Mouse (Mus musculus) forebrain, embryonic 13.5 days (tissue): ENCODE data around the gene Grm1. TPM values are rescaled to one million over a fixed set of nuclear protein-coding genes. Genes with fewer than 3 reads are reported as not detected.
A peak's percentile ranks its signal among the peaks of the same experiment; 100 is the strongest.
"Not testable (repeated sequence)": the region's sequence is repeated elsewhere in the genome, so short reads cannot be mapped to it uniquely, and the experiment has no call there.

Source experiments
- ATAC-seq: fragments of 200-750 bp; cut with Nextera tagmentation; 2 replicates; pipeline ENCODE4 v1.8.0; 2017
- H3K27ac ChIP-seq: fragments of 300-500 bp; sonication (generic); 2 replicates; pipeline ENCODE4 v1.5.1; 2015; ENCODE audit warnings: inconsistent platforms, mild to moderate bottlenecking, moderate library complexity
- H3K27me3 ChIP-seq: fragments of 300-500 bp; sonication (generic); 2 replicates; pipeline ENCODE4 v1.6.1; 2015; ENCODE audit warnings: mild to moderate bottlenecking, inconsistent platforms
- H3K36me3 ChIP-seq: fragments of 300-500 bp; sonication (generic); 2 replicates; pipeline ENCODE4 v1.6.1; 2015; ENCODE audit warnings: mild to moderate bottlenecking, inconsistent platforms; ENCODE audit not compliant: poor library complexity, severe bottlenecking
- H3K4me1 ChIP-seq: fragments of 300-500 bp; sonication (generic); 2 replicates; pipeline ENCODE4 v1.6.1; 2015; ENCODE audit warnings: inconsistent platforms
- H3K4me2 ChIP-seq: fragments of 300-500 bp; sonication (generic); 2 replicates; pipeline ENCODE4 v1.6.1; 2015; ENCODE audit warnings: inconsistent platforms, mild to moderate bottlenecking, moderate library complexity
- H3K4me3 ChIP-seq: fragments of 300-500 bp; sonication (generic); 2 replicates; pipeline ENCODE4 v1.5.1; 2015; ENCODE audit warnings: mild to moderate bottlenecking, inconsistent platforms
- H3K9ac ChIP-seq: fragments of 300-500 bp; sonication (generic); 2 replicates; pipeline ENCODE4 v1.6.1; 2015; ENCODE audit warnings: mild to moderate bottlenecking, inconsistent platforms
- H3K9me3 ChIP-seq: fragments of 300-500 bp; sonication (generic); replicated peaks from 2 replicates; pipeline ENCODE4 v1.6.1; 2016; ENCODE audit warnings: inconsistent platforms
- WGBS: fragments of 180-500 bp; shearing (Covaris S2); methylation state at CpG from one replicate; pipeline ENCODE4 v1.1.7; 2015; 5-methylcytosine and 5-hydroxymethylcytosine counted together
- polyA plus RNA-seq: library from polyadenylated mRNA; unstranded; fragments of >200 nt; fragmentation: Nextera tagmentation; extraction: Ambion mirVana; gene quantifications from 2 replicates; pipeline ENCODE4 v1.2.1, GENCODE M21; 2015

Gene Grm1
- 2.6 and 3.9 TPM in 2 replicates for polyA plus RNA-seq

DNA sequence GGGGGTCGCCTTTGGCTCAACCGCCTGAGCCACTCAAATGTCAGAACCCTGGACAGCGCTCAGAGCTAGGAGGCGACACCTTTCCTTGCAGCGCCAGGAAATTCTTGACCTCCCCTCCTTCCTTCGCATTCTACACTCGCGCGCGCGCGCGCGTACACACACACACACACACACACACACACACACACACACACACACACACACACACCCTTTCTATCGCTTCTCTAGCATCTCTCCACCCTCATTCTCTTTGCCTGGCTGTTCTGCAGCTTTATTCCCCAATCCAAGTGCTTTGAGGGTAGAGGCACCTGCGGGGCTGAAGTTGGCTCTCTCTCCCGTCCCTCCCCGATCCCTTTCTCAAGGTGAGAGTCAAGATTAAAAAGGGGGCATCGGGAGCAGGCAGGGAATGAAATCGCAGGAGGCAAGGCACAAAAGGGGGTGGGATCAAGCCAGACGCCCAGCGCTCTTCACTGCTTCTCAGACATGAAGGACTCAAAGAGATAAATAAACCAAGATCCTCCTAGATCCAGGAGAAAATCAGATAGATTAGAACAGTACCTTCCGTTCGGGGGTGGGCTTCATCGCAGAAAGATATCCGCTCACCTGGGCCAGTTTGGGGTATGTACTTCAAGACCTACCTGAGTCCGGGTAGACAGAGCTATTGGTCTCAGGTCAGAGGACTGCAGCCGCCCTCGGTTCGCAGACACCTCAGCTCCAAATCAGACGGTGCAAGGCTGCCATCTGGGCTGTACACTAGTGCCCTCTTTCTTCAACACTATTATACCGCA is at the start of gene Grm1:
Gene Grm1 (minus strand): TSS at position 746 of the 788 bp plus-strand sequence.
- H3K27me3 ChIP-seq = peaks cover 41% of the 10 kb centered on the region
- peaks cover 16% of the 10 kb centered on the region for H3K4me1 ChIP-seq
- 1% methylated on average over 32 of the region's 32 CpGs for WGBS
- ATAC-seq = peak; percentile 92
- H3K27ac ChIP-seq = no peak within 1 kb of the TSS
- peak within 1 kb of the TSS; percentile 42 for H3K4me3 ChIP-seq
- H3K36me3 ChIP-seq = no peaks in the 10 kb centered on the region
- peak within 1 kb of the TSS; percentile 34; the same call in 1 of the 2 replicates for H3K9ac ChIP-seq
- H3K4me2 ChIP-seq = peak within 1 kb of the TSS; percentile 65
- H3K9me3 ChIP-seq = no peaks in the 10 kb centered on the region

DNA sequence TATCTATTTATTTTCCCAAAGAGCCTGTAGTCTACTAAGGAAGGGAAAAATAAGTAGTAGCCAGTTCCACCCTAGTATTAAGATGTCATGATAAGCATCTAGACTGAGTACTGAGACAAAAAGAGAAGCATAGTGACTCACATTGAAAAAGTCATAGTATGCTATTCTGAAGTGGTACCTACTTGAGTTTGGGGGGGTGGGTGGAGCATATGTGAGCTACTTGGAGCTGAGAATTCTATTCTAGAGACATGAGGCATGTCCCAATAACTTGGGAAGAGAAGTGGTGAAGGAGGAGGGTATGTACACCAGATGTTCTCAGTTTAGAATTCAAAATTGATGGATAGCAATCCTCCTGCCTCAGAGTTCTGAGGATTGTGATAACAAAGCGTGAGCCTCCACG is 39.6 kb upstream of the Grm1 start:
- no peaks in the 10 kb centered on the region for H3K4me1 ChIP-seq
- no peak for ATAC-seq
- no peaks in the 10 kb centered on the region for H3K27me3 ChIP-seq
- no peak overlapping the region for H3K27ac ChIP-seq
- 97% methylated on average over 2 of the region's 2 CpGs for WGBS
- H3K36me3 ChIP-seq = no peaks in the 10 kb centered on the region
- H3K4me3 ChIP-seq = no peak overlapping the region
- no peak overlapping the region for H3K4me2 ChIP-seq
- H3K9me3 ChIP-seq = no peaks in the 10 kb centered on the region
- no peak overlapping the region for H3K9ac ChIP-seq

DNA sequence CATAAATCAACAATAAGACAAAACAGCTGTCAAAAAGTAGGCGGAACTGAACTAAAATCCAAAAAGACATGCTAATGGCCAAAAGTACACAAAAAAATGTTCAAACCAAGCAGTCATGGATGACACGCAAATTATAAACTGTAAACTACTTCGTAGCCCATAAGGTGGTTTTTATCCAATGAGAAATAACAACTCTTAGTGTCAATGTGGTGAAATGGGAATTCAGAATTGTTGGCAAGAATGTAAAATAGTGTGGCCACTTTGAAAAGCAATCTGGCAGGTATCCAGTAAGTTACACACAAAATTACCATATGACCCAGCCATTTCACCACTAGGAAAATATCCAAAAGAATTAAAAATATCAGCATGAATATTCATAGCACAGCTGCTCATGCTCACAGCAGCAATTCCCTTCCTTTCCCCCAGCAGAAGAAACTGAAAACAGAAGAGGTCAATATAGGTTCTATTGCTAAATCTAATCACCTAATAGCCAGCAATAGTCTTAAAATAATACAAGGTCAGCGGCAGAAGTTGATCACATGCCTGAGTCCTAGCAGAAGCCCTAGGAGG is 16.4 kb upstream of the Grm1 start:
- Histone ChIP-seq H3K4me1 (no peaks in the 10 kb centered on the region), H3K27me3 (no peaks in the 10 kb centered on the region), H3K9ac (no peak overlapping the region), H3K36me3 (no peaks in the 10 kb centered on the region), H3K4me3 (no peak overlapping the region), H3K4me2 (no peak overlapping the region), H3K9me3 (no peaks in the 10 kb centered on the region), H3K27ac (no peak overlapping the region)
- peak; percentile 45; the same call in 1 of the 2 replicates for ATAC-seq
- WGBS = 85% methylated on average over 4 of the region's 4 CpGs

DNA sequence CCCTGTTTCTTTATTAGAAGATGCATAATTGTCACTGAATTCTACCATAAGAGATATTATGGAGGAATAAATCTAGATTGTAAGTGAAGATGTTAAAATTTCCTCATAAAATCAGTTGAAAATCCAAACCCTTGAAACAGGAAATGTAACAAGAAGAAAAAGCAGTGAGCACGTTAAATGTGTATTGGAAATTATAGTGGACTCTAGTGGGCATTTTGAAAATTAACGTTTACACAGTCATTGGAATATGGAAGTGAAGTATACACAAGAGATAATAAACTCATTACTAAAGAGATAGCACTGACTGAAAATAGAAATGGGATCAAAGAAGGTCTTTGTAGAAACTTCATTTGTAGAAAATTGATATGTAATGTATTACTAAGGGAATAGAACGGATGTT is 4.2 kb upstream of the Grm1 start:
- no peak overlapping the region for H3K4me3 ChIP-seq
- H3K36me3 ChIP-seq = no peaks in the 10 kb centered on the region
- H3K9ac ChIP-seq = no peak overlapping the region
- H3K4me1 ChIP-seq = peaks cover 4% of the 10 kb centered on the region
- WGBS = 90% methylated on average over 3 of the region's 3 CpGs
- ATAC-seq = no peak
- H3K4me2 ChIP-seq = no peak overlapping the region
- no peaks in the 10 kb centered on the region for H3K9me3 ChIP-seq
- no peak overlapping the region for H3K27ac ChIP-seq
- peaks cover 20% of the 10 kb centered on the region for H3K27me3 ChIP-seq

DNA sequence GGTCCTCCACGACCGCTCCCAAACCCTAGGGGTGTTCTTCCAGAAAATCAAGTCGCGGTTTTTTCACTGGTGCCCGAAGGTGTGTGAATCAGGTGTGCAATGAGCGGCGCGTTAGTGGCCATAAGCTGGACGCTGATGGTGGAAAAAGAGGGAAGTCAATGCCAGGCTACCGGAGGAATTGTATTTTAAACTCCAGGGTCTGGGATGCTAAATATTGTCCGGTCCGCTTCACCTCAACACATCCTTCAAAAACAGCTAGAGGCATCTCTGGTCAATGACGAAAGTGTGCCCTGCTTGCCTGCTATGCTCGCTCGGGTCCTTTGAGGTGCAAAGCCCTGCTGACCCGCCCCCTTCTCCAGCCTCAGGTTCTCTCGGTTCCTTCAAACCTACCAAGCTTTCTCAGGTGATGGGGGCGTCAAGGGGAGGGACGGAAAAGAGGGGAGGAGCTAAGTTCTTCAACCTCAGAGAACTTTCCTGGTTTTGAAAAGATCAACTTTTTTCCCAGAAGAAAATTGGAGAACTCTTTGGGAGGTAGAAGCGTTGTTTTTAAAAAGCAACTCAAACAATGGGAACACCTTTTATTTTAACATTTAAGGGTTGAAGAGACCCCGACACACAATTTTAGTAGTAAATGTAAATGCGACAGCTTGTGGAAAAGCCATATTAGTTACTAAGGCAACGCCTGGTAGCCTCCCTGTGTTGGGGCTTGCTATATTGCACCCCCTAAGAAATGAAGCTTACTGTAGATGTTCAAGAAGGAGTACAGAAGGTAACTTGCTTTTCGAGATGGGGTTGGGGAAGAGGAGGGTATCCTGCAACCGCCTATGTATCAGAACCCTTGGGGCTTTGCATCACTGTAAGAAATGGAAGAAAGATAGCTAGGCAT is 1.2 kb downstream of the Grm1 start:
- H3K9ac ChIP-seq = 0 out of 2 replicates have a peak overlapping the region, but pooled peaks have one; percentile 40
- WGBS = 8% methylated on average over 25 of the region's 25 CpGs

DNA sequence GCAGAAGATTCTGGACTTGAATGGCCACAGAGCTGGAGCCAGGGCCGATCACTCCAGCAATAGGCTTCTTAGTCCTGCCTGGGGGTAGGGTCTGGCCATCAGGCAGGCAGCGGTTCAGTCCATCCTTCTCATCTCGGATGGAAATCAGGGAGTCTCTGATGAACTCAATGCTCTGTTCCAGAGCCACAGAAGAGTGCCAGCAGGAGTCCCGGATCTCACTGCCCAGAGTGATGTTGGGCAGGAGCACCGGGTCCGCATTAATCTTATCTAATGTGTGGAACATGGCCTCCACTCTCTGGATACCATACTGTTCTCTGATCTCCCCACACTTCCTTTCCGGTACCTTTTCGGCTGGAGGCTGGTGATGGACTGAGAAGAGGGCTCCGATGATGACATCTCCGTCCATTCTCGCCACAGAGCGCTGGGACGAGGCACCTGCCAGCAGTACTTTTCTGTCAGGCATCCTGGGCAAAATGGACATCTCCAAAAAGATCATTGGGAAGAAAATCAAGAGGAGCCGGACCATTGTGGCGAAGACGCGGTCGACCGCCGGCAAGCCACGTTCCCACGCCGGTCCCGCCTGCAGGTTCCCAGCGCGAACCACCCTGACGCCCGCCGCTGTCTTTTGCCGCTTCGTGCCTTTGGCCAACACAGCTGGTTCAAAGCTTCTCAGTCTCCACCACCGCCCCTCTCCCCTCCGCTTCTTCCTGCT is 2.0 kb downstream of the Grm1 start:
- ATAC-seq = no peak
- Histone ChIP-seq H3K4me3 (peak overlapping the region; percentile 42), H3K36me3 (no peaks in the 10 kb centered on the region), H3K4me1 (peaks cover 16% of the 10 kb centered on the region), H3K9me3 (no peaks in the 10 kb centered on the region), H3K27ac (no peak overlapping the region), H3K4me2 (peak overlapping the region; percentile 65), H3K9ac (0 out of 2 replicates have a peak overlapping the region, but pooled peaks have one; percentile 40), H3K27me3 (peaks cover 41% of the 10 kb centered on the region)
- WGBS = 8% methylated on average over 33 of the region's 33 CpGs

More for the DNA sequence above, 1.2 kb downstream of the Grm1 start:
- H3K9me3 ChIP-seq = no peaks in the 10 kb centered on the region
- H3K4me1 ChIP-seq = peaks cover 16% of the 10 kb centered on the region
- no peak overlapping the region for H3K27ac ChIP-seq
- H3K4me3 ChIP-seq = peak overlapping the region; percentile 42
- H3K27me3 ChIP-seq = peaks cover 41% of the 10 kb centered on the region
- H3K4me2 ChIP-seq = peak overlapping the region; percentile 65
- no peaks in the 10 kb centered on the region for H3K36me3 ChIP-seq
- ATAC-seq = peak; percentile 34

DNA sequence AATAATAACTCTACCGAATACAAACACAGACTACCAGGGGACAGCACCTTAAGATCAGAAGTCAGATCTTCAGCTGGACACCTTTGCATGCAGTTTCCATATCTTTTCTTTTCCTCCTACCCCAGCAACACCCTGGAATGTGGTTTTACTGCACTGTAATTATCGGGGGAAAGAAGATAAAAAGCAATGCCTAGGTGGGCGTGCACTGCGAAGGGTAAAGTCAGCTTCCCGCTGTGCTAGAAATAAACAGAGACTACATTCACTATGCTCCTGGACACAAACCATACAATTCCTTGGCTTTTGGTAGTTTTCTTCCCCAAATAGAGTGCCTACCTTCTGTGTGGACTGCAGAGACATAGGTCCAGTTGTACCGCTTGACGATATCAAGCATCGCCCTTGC is 2.6 kb downstream of the Grm1 start:
- ATAC-seq = no peak
- Histone ChIP-seq H3K27ac (no peak overlapping the region), H3K9me3 (no peaks in the 10 kb centered on the region), H3K4me2 (peak overlapping the region; percentile 65; the same call in 1 of the 2 replicates), H3K4me1 (peaks cover 16% of the 10 kb centered on the region), H3K4me3 (peak overlapping the region; percentile 42), H3K27me3 (peaks cover 41% of the 10 kb centered on the region), H3K36me3 (no peaks in the 10 kb centered on the region), H3K9ac (no peak overlapping the region)
- WGBS = 77% methylated on average over 8 of the region's 8 CpGs

DNA sequence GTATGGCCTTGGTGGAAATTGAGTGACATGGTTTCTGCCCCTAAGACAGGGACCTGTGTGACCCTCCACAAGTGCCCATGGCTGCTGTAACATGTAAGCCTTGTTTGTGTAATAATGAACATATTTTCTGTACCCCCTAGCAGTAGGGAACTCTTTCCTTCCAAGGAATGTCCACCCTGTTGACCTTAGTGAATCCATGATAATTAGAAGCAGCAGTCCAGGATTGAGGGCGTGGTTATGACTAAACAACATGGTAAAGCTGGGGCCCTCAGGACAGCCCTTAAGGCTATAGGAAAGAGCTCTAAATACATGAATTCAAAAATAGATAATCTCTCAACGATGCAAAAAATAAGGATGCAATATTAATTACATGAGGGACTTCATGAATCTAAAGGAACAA is 17.0 kb downstream of the Grm1 start:
- H3K27ac ChIP-seq = no peak overlapping the region
- H3K9ac ChIP-seq = no peak overlapping the region
- no peaks in the 10 kb centered on the region for H3K36me3 ChIP-seq
- peaks cover 6% of the 10 kb centered on the region; the same call in 1 of the 2 replicates for H3K4me1 ChIP-seq
- no peaks in the 10 kb centered on the region for H3K27me3 ChIP-seq
- WGBS = 83% methylated on average over 2 of the region's 2 CpGs
- H3K4me3 ChIP-seq = no peak overlapping the region
- no peak overlapping the region for H3K4me2 ChIP-seq
- no peaks in the 10 kb centered on the region for H3K9me3 ChIP-seq
- no peak for ATAC-seq

DNA sequence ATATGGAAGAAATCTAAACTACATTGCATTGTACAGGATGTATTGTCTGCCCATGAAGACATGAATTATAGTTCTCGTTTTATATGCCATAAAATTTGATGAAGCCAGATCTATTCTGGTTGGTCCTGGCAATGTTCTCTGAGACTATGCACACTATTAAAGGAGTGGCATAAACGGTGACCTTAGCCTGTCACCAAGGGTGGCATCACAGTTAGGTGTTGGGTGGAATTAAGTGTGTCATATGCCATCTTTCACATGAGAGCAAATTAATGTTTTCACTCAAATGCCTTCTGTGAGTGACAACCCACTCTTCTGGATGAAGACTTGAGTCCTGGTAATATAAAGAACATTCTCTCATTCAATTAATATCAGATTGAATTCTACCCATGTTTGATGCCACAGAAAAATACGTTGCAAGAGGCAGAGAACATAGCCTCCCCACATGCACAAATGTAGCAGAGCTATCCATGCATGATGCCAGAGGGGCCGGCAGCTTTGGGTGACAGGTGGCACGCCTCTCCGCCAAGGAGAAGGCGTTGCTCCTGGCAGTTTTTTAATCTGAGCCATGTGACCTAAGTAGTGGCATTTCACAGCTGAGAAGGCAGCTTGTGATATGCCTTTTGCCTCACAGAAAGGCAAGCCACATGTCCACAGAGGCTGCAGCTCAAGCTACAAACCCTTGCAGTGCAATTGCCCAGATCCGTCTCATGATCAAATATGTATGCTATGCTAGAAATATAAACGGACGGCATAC is 20.7 kb downstream of the Grm1 start:
- WGBS = 73% methylated on average over 10 of the region's 10 CpGs

DNA sequence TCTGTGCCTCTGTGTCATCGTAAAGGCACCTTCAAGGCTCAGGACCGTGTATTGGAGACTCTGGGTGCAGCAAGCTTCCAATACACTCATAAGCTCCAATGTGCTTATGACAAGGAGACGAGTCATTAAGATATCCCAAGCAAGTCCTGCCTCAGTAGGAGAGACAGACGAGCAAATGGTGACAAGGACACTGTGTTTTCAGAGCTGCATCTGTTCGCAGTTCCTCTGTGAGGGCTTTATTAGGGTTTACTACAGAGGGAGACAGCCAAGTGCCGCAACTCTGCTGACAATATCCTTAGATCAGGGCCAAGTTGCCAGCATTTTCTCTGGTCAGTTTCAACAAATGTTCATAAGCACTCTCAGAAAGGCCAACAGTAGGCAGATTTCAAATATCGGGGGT is 32.8 kb downstream of the Grm1 start:
- no peak for ATAC-seq
- no peaks in the 10 kb centered on the region for H3K36me3 ChIP-seq
- H3K4me2 ChIP-seq = no peak overlapping the region
- no peaks in the 10 kb centered on the region for H3K9me3 ChIP-seq
- H3K4me3 ChIP-seq = no peak overlapping the region
- no peaks in the 10 kb centered on the region for H3K27me3 ChIP-seq
- WGBS = 84% methylated on average over 7 of the region's 7 CpGs
- no peak overlapping the region for H3K9ac ChIP-seq
- no peaks in the 10 kb centered on the region for H3K4me1 ChIP-seq
- no peak overlapping the region for H3K27ac ChIP-seq

More for the DNA sequence above, 20.7 kb downstream of the Grm1 start:
- Histone ChIP-seq H3K4me1 (peaks cover 6% of the 10 kb centered on the region; the same call in 1 of the 2 replicates), H3K27me3 (no peaks in the 10 kb centered on the region), H3K9ac (no peak overlapping the region), H3K4me2 (no peak overlapping the region), H3K4me3 (no peak overlapping the region), H3K9me3 (no peaks in the 10 kb centered on the region), H3K27ac (no peak overlapping the region), H3K36me3 (no peaks in the 10 kb centered on the region)
- ATAC-seq = peak; percentile 93

DNA sequence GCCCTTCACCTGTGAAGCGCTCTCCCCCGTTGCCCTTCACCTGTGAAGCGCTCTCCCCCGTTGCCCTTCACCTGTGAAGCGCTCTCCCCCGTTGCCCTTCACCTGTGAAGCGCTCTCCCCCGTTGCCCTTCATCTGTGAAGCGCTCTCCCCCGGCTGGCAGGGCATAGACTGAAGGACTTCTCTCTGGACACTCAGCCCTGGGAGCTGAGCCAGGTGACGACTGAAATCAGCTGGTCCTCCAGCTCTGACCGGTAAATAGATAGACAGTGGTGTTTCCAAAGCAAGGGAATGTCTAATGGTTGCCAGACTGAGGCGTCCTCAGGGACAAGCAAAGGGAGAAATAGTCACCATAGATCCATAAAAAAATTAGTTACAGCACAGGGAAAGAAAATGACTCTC is 36.7 kb downstream of the Grm1 start:
- H3K4me2 ChIP-seq, ATAC-seq, H3K9me3 ChIP-seq, H3K27me3 ChIP-seq, H3K4me1 ChIP-seq, H3K4me3 ChIP-seq, H3K9ac ChIP-seq, H3K27ac ChIP-seq, H3K36me3 ChIP-seq: not testable (repeated sequence)
- 70% methylated on average over 13 of the region's 13 CpGs for WGBS
